Mouse (Mus musculus) E14TG2a.4 (cell line): Measurements from ENCODE around the gene Creb3l1.

ENCODE experiments used
- CTCF ChIP-seq: conservative IDR thresholded peaks from 2 replicates; pipeline ENCODE4 v1.5.1; 2014; ENCODE audit warnings: low read length
- POU5F1 ChIP-seq: IDR thresholded peaks from 2 replicates; pipeline ENCODE4 v1.6.1; 2014; ENCODE audit warnings: low read length, borderline replicate concordance

- no peak for TF ChIP-seq CTCF
- no peak for TF ChIP-seq POU5F1
These were observed 56.3 kb downstream of the Creb3l1 start for GRCm38 (mm10) chr2:91967962-91968361.
